Mouse (Mus musculus): ENCODE results near the gene Homer1. TPM values are rescaled to one million over a fixed set of nuclear protein-coding genes. Genes with fewer than 3 reads are reported as not detected.
A peak's percentile ranks its signal among the peaks of the same experiment; 100 is the strongest.

The Homer1 gene
- polyA plus RNA-seq, 1 experiment from 2014 or later: 3.6 TPM

GRCm38 (mm10) chr13:93352030-93352429 is 52.6 kb downstream of the Homer1 start:
- TF ChIP-seq CTCF (IDR thresholded peaks at IDR 0.05; ENCODE audit: low read depth): no peak
- whole genome bisulfite sequencing: 63% methylated on average over 2 of the region's 2 CpGs
- Histone ChIP-seq H3K4me1 (replicated peaks; ENCODE audit: insufficient read depth, low read length) (no peaks in the 10 kb centered on the region), H3K4me3 (replicated peaks; ENCODE audit: low read depth, low read length) (no peak overlapping the region), H3K27me3 (ENCODE audit: insufficient read depth, low read length) (no peaks in the 10 kb centered on the region), H3K36me3 (ENCODE audit: insufficient read depth, low read length) (no peaks in the 10 kb centered on the region), H3K9ac (ENCODE audit: low read depth, low read length) (no peak overlapping the region), H3K4me2 (ENCODE audit: low read length) (no peak overlapping the region), H3K9me3 (replicated peaks; ENCODE audit: low read length) (no peaks in the 10 kb centered on the region), H3K27ac (no peak overlapping the region)
- DNase-seq (ENCODE audit: low spot score) (no peak), ATAC-seq (replicated peaks; ENCODE audit: low FRiP score, low read depth) (no peak)

- 55% methylated on average over 7 of the region's 7 CpGs for WGBS
- no peak overlapping the region for H3K4me3 ChIP-seq (replicated peaks; ENCODE audit: low read depth, low read length)
- no peaks in the 10 kb centered on the region for H3K9me3 ChIP-seq (replicated peaks; ENCODE audit: low read length)
- peak; percentile 36 for DNase-seq (ENCODE audit: low spot score)
- H3K27ac ChIP-seq: no peak overlapping the region
- no peak for TF ChIP-seq CTCF (IDR thresholded peaks at IDR 0.05; ENCODE audit: low read depth)
- H3K27me3 ChIP-seq (ENCODE audit: insufficient read depth, low read length): no peaks in the 10 kb centered on the region
- no peak overlapping the region for H3K4me2 ChIP-seq (ENCODE audit: low read length)
- H3K9ac ChIP-seq (ENCODE audit: low read depth, low read length): no peak overlapping the region
- H3K4me1 ChIP-seq (replicated peaks; ENCODE audit: insufficient read depth, low read length): no peaks in the 10 kb centered on the region
- H3K36me3 ChIP-seq (ENCODE audit: insufficient read depth, low read length): no peaks in the 10 kb centered on the region
- ATAC-seq (replicated peaks; ENCODE audit: low FRiP score, low read depth): no peak
Measured at GRCm38 (mm10) chr13:93354420-93355278, 55.2 kb downstream of the Homer1 start.

DNA sequence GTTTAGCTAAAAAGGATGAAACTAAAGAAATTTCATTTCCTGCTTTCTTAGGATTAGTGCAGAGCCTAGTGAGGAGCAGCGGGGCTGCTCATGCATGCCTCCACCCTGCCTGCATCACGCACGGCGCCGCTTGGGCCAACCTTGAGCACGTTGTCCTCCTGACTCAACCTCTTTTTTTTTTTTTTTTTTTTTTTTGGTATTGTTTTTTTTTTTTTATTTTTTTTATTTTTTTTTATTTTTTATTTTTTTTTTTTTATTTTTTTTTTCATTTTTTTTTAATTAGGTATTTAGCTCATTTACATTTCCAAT is 55.8 kb downstream of the Homer1 start:
- Histone ChIP-seq H3K27ac (no peak overlapping the region), H3K4me2 (ENCODE audit: low read length) (no peak overlapping the region), H3K4me1 (replicated peaks; ENCODE audit: insufficient read depth, low read length) (no peaks in the 10 kb centered on the region), H3K36me3 (ENCODE audit: insufficient read depth, low read length) (no peaks in the 10 kb centered on the region), H3K9ac (ENCODE audit: low read depth, low read length) (no peak overlapping the region), H3K9me3 (replicated peaks; ENCODE audit: low read length) (no peaks in the 10 kb centered on the region), H3K27me3 (ENCODE audit: insufficient read depth, low read length) (no peaks in the 10 kb centered on the region), H3K4me3 (replicated peaks; ENCODE audit: low read depth, low read length) (no peak overlapping the region)
- no peak for DNase-seq (ENCODE audit: low spot score)
- ATAC-seq (replicated peaks; ENCODE audit: low FRiP score, low read depth): no peak
- 65% methylated on average over 6 of the region's 6 CpGs for WGBS
- no peak for TF ChIP-seq CTCF (IDR thresholded peaks at IDR 0.05; ENCODE audit: low read depth)

GRCm38 (mm10) chr13:93358522-93358921 is 59.1 kb downstream of the Homer1 start:
- DNase-seq (ENCODE audit: low spot score) (no peak), ATAC-seq (replicated peaks; ENCODE audit: low FRiP score, low read depth) (no peak)
- Histone ChIP-seq H3K4me1 (replicated peaks; ENCODE audit: insufficient read depth, low read length) (no peaks in the 10 kb centered on the region), H3K27ac (no peak overlapping the region), H3K9me3 (replicated peaks; ENCODE audit: low read length) (no peaks in the 10 kb centered on the region), H3K4me2 (ENCODE audit: low read length) (no peak overlapping the region), H3K9ac (ENCODE audit: low read depth, low read length) (no peak overlapping the region), H3K36me3 (ENCODE audit: insufficient read depth, low read length) (no peaks in the 10 kb centered on the region), H3K27me3 (ENCODE audit: insufficient read depth, low read length) (no peaks in the 10 kb centered on the region), H3K4me3 (replicated peaks; ENCODE audit: low read depth, low read length) (no peak overlapping the region)
- WGBS: 92% methylated on average over 1 of the region's 1 CpGs
- no peak for TF ChIP-seq CTCF (IDR thresholded peaks at IDR 0.05; ENCODE audit: low read depth)

DNA sequence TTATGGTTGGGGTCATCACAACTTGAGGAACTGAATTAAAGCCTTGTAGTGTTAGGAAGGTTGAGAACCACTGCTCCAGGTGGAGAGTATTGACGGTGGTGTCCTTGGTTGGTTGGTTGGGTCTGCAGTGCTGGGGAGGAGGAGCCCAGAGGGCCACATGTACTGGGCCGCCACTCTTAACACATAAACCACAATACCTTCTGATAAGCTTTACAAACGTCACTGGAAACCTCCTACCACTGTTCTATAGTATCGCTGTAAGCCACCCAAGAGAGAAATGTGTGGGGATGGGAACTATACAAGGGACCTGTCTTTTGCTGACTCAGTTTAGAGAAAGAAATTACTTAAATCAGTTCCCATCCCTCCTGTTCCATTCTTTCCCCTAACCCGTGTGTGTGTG is 68.1 kb downstream of the Homer1 start:
- no peak for DNase-seq (ENCODE audit: low spot score)
- Histone ChIP-seq H3K36me3 (ENCODE audit: insufficient read depth, low read length) (no peaks in the 10 kb centered on the region), H3K4me1 (replicated peaks; ENCODE audit: insufficient read depth, low read length) (no peaks in the 10 kb centered on the region), H3K27ac (no peak overlapping the region), H3K9me3 (replicated peaks; ENCODE audit: low read length) (no peaks in the 10 kb centered on the region), H3K4me2 (ENCODE audit: low read length) (no peak overlapping the region), H3K9ac (ENCODE audit: low read depth, low read length) (no peak overlapping the region), H3K27me3 (ENCODE audit: insufficient read depth, low read length) (no peaks in the 10 kb centered on the region), H3K4me3 (replicated peaks; ENCODE audit: low read depth, low read length) (no peak overlapping the region)
- WGBS: 86% methylated on average over 5 of the region's 5 CpGs
- no peak for ATAC-seq (replicated peaks; ENCODE audit: low FRiP score, low read depth)
- no peak for TF ChIP-seq CTCF (IDR thresholded peaks at IDR 0.05; ENCODE audit: low read depth)

GRCm38 (mm10) chr13:93368812-93369584 is 69.6 kb downstream of the Homer1 start:
- H3K4me3 ChIP-seq (replicated peaks; ENCODE audit: low read depth, low read length): no peak overlapping the region
- WGBS: 94% methylated on average over 7 of the region's 7 CpGs

More at GRCm38 (mm10) chr13:93368812-93369584, 69.6 kb downstream of the Homer1 start:
- TF ChIP-seq CTCF (IDR thresholded peaks at IDR 0.05; ENCODE audit: low read depth): no peak
- DNase-seq (ENCODE audit: low spot score): no peak
- Histone ChIP-seq H3K4me2 (ENCODE audit: low read length) (no peak overlapping the region), H3K36me3 (ENCODE audit: insufficient read depth, low read length) (no peaks in the 10 kb centered on the region), H3K27me3 (ENCODE audit: insufficient read depth, low read length) (no peaks in the 10 kb centered on the region), H3K27ac (no peak overlapping the region), H3K9me3 (replicated peaks; ENCODE audit: low read length) (no peaks in the 10 kb centered on the region), H3K9ac (ENCODE audit: low read depth, low read length) (no peak overlapping the region), H3K4me1 (replicated peaks; ENCODE audit: insufficient read depth, low read length) (no peaks in the 10 kb centered on the region)
- ATAC-seq (replicated peaks; ENCODE audit: low FRiP score, low read depth): no peak
